Mouse (Mus musculus) kidney, postnatal 25 days (tissue): ENCODE data around the gene Cd79b.
"Not testable (repeated sequence)": the region's sequence is repeated elsewhere in the genome, so short reads cannot be mapped to it uniquely, and the experiment has no call there.

ENCODE experiments used
- DNase-seq, 2 experiments: peaks; one replicate each; pipeline ENCODE4 v3.0.0; 2021; ENCODE audit warnings: mixed read lengths in 2 of 2

Cd79b gene

DNA sequence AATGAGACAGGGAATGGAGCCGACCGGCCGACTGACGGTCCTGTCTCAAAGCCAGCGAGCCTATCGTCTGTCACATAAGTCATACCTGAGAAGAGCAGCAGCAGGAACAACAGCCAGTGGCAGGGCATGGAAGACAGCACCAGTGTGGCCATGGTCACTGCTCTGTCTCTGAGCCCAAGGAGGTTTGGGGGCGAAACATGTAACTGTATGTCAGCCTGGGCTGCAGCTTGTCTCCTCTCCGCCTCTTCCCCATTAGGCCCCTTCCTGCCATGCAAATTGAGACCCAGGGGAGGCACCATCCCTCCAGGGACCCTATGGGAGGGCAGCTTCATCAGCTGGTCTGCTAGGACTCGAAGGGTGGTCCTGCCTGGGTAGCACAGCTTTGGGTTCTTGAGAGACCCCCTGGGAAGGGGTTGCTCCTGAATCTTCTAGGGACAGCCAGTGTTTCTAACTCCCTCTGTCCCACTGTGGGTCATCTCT is at the start of gene Cd79b:
Gene Cd79b (minus strand): TSS at position 430 of the 480 bp plus-strand sequence.
- no peak for DNase-seq

DNA sequence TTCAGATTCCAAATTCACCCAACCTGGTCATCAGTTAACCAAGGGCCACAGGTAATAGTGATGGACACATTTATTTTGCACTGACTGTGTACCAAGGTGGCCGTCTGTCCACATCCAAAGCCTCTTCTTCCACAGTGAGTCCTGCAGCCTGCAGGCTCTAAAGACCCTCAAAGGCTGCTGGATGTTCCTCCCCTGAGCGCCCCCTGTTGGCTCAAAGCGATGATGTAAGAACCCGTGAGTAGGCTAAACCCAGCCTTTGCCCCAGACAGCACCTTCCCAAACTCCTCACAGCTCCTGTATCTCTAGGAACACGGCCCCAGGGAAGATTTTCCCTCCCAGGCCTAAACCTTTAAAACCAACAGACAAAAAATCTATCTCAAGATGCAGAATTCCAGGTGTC is 44.8 kb upstream of the Cd79b start:
- DNase-seq, result peak in 1 of 2 experiments; percentile 22

DNA sequence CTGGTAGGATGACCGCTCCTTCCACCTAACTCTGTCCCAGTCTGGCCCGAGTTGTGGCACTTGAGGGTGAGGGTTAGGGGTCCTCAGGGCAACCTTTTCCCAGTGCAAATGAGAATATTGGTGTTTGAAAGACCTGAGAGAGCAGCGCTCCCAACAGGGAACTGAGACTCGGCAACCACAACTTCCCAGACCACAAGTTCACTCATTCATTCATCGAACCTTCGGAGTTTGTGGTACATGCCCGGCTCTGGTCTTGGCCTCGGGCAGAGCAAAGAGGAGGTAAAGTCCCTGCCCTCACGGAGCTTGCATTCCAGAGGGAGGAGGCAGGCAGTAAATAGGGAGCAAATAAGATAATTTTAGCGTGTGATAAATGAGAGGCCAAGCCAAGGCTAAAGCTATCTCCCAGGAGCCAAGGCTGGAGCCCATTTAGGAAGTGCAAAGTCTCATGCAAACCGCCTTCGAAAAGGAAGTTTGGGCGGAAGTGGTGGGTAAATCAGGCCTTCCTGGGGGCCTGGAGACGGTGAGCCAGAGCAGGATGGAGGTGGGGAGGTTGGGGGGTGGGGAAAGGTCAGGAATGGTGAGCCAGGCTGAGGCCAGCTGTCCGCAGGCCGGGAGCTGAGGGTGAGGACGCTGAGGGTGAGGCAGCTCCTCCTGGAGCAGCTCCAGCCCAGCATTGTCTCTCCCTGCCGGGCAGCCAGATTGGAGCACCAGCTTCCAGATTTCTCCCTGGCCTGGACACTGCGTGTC is 41.0 kb upstream of the Cd79b start:
- DNase-seq, result peak; percentile 6 to 55

DNA sequence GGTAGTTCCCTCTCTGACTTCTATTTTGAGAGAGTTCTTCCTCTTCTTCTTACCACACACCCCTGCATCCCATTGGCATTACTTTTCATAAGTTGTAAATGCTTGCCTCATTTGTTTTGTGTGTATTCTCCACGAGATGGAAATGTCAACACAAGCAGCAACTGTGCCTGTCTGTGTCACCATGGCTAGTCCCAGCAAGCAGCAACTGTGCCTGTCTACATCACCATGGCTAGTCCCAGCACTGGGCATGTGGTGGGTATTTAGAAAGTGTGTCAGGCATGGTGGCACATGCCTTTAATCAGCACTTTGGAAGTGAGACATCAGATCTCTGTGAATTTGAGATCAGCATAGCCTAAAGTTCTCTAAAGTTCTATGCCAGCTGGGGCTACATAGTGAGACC is 39.6 kb upstream of the Cd79b start:
- no peak for DNase-seq

DNA sequence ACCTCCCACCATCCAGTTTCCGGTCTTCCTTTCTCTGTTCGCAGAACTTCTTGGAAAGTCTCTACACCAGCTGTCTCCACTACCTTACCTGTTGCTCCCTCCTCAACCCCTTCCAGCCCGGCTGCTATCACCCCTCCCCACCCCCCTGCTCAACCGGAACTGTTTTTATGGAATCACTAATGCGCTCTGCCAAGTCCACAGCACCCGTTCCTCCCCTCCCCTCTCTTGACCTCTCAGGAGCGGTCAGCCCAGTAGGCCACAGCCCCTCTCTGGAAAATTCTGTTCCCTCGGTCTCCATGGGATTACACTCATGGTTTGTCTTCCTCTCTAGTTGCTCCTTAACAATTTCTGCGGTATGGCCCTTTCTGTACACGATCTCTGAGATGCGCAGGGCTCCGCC is 38.6 kb upstream of the Cd79b start, which contains the start of gene Scn4a:
Gene Scn4a (minus strand): TSS at position 101 of the 400 bp plus-strand sequence.
- no peak for DNase-seq

DNA sequence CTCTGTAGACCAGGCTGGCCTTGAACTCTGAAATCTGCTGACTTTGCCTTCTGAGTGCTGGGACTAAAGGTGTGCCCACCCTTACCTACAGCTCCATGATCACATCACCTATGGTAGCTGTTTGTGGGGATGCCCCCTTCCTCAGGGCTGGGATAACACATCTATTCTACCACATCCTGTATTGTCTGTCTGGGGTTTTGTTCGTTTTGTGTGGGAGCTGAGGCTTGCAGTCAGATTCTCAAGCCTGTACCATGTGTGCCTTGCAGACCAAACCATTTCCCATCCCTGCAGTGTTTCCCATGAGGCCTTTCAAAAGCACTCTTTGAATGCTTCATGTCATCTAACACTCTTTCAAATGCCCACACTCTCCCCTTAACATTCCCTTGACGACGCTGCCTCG is 37.4 kb upstream of the Cd79b start:
- DNase-seq, result no peak

DNA sequence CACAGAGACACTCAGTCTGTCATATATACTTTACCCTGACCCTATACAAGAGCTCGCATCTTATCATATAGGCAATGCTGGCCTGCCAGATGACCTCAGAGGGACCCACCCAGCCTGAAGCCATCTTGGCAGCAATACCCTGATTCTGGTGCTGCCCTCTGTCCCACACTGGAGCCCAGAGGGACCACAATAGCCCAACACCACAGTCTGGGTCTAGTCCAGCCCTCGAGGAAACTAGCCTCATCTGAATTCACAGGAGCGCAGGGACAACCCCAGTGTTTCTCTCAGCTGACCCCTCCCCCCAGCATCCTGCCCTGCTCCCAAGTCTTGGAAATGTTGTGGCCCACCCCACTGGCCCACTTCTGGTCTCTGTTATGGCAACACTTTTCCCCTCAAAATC is 36.7 kb upstream of the Cd79b start:
- DNase-seq, result no peak

DNA sequence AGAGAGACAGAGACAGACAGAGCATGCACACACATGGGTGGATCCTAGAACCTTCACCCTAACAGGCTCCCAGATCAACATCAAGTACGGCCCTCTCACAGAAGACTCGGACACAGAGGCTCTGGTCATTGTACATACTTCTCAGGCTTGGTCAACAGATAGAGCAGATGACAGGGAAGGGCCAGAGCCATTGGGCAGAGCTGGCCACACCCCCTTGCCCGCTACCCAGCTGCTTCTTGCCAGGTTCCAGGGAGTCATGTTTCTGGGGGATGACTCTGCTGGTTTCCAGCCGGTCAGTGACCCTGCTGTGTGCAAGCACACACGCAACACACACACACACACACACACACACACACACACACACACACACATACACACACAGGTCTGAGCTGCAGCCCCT is 36.3 kb upstream of the Cd79b start:
- DNase-seq, result no peak

DNA sequence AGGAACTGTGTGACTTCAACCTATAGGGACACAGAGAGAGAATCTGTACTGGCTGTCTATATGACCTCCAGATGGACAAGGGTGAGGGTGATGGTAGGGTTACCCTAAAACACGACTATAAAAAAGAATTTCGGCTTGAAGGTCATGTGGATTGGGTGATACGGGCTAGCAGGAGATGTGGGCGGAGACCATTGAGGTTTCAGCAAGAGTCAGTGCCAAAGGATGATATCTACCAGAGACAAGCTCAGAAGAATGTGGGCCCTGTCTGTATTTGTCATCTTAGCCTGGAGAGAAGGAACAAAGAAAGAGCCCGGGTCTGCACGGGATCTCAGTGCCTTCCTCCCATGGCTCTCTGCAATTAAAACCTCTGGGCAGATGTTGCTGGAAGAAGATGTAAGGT is 35.2 kb upstream of the Cd79b start:
- no peak for DNase-seq

DNA sequence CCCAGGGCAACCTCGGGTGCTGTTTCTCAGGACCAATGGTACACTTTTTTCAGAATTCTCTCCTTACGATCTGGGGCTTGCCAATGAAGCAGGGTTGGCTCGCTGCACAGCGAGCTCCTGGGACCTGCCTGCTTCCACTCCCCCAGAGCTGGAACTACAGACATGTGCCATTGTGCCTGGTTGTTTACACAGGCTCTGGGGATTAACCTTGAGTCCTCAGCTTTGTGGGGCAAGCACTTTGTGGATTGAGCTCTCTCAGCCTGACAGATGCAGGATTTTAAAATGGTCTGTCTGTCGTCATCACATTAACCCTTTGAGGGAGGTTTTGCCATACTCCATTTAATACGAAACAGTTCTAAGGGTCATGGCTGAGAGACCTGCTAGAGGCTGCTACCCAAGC is 30.3 kb upstream of the Cd79b start:
- no peak for DNase-seq

DNA sequence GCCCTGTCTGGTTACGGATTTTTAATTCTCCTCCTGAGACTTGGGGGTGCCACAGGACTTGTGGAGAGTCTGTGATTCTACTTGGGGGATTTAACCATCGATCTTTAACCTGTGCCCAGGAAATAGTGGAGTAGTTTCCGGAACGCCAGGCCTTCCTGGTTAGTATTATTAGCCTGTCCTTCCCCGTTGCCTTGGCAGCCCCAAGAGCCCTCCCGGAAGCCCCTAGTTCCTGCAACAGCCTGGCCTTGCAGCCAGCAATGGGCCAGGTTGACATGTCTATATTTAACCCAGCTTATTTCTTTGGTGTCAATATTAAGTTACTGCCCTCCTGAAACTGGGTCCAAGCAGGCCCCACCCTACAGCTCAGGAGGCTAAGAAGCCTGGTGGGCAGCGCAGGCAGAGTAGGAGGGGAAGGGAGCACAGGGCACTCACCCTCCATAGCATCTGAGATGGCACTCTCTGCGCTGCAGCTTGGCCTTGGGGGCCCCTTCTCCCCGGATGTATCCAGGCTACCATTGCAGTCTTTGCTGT is 26.5 kb upstream of the Cd79b start:
- DNase-seq, result peak; percentile 16 to 66

DNA sequence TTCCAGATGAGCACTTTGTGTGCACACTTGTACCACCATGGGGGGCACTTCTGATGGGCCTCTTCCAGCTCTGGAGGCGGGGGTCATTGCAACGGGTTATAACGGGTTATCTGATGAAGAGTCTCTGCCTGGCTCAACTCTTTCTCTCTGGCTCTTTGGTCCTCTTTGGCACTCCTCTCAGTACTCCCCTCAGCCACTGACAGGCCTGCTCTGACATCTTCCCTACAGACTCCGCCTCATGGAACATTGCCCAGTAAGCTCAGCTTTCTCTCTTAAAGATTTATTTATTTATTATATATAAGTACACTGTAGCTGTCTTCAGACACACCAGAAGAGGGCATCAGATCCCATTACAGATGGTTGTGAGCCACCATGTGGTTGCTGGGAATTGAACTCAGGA is 24.8 kb upstream of the Cd79b start:
- not testable (repeated sequence) for DNase-seq

DNA sequence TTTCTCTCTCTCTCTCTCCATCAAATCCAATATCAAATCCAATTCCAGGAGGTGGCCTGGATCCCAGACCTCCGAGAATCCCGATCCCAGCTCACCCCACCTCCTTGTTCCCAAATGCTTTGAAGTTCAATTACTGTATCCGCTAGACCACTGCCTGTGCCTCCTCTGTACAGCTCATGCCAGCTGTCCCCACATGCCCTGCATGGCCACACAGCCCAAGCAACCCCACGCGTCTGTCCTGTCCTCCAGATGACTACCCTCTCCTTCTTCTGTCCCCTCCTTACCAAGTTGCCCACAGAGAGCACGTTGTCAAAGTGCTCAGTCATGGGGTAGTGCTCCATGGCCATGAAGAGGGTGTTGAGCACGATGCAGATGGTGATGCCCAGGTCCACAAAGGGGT is 24.3 kb upstream of the Cd79b start:
- no peak for DNase-seq

DNA sequence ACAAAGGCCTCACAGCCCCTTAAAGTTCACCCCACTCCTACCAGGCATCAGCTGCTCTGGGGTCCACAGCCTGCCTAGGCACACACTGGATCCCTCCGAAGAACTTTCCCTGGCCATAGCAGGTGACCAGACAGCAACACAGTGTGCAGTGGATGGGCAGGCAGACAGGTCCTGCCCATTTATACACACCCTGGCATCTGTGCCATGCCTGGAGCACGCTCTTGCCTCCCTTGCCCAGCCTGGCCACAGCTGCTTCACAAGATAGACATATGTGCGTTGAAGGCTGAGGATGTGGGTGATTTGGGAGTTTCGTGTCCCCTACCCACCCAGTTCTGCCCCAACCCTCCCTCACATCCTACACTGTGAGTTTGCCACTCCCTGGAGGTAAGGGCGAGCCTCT is 23.5 kb upstream of the Cd79b start:
- DNase-seq, result no peak

DNA sequence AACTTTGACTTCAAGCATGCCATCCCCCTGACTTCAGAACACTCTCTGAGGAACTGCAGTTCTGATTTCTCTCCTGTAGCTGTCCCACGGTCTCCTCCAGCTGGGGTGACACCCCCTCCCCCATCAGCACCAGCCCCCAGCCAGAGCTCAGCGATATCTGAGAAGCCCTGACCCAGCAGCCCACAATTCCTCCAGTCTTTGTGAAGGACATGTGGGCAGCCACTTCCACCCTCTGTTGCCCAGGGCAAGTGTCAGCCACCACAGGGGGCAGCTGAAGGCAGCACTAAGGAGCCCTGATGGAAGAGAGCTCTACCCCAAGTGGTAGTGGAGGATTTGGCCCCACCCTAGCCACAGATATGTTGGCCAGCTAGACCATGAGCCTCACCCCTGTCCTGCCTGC is 19.5 kb upstream of the Cd79b start:
- no peak for DNase-seq

DNA sequence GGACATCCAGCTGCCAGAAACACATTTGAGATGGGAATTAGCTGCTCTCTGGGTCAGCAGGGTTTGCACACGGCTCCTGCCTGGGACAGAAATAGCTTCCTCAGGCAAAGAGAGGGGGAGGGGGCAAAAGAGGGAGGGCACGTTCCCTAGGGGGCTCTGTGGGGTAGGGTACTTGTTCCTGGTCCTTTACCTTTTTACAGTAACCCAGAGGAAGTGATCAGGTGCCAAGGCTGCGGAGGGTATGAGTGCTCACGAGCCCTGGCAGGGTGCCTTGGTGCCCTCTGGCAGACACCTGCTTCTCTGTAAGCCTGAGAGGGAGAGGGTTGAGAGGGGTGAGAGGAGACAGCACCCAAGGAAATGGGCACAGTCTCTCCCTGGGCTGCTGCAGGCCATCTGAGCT is 17.9 kb upstream of the Cd79b start:
- DNase-seq, result no peak

DNA sequence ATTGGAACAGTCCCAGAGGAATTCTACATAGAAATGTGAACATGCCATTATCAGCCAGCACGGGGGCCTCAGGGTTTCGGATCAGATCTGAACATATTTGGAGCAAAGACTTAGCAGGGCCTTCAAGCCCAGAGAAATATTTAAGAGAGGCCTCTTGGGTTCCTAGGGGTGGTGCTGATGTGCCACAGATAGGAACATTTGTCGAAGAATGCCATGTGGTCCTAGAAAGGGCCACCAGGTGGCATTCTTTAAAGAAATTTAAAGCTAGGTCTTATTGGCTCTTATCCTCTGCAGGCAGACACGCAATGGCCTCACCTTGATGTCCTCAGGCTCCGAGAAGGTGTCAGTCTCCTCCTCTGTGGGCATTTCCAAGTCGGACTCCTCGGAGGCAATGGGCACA is 15.1 kb upstream of the Cd79b start:
- DNase-seq, result peak in 1 of 2 experiments; percentile 54

DNA sequence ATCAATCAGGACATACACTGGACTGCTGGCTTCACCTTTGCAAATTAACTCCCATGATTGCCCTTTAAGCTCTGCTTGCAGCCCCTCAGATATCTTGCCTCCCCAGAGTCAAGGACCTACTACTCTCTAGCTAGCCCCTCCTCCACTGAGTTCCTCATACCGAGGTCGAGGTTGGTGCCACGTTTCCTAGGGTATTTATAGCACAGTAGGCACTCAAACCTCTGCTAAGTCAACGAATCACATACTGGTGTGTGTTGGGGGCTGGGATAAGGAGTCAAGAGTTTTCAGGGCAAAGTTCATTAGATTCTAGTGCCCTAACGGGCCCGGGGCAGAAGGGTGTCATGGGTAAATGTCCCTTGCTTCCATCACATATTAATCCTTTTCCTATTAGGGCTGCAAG is 14.6 kb upstream of the Cd79b start:
- DNase-seq, result no peak

DNA sequence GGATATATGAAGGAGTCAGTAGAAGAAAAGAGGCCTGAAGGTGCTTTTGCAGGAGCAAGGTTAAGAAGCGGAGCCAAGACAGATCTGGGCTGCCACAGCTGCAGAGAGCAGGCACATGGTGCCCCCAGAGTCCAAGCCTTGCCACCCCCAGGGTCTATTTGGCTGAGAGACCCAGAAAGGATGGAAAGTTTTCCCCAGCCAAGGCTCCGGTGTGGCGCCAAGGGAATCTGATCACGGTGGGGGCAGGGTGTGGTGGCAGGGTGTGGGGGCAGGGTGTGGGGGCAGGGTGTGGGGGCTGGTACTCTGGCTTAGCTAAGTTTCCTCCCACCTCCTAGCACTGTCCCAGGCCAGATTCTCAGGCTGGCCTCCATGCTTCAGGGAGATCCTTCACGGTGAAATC is 14.0 kb upstream of the Cd79b start:
- DNase-seq, result no peak

DNA sequence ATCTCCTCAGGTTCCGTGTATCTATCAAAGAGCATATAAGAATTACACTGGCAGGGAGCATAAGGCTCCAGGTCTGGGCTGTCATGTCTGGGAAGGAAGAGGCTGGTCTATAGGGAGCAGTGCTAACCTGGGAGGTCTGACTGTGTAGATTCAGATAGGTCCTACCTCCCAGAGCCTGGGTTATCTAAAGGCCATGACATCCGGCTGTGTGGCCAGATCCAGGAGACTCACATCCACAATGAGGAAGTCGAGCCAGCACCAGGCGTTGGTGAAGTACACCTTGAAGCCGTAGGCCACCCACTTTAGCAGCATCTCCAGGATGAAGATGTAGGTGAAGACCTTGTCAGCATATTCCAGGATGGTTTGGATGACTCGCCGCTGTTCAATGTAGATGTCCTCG is 11.9 kb upstream of the Cd79b start:
- no peak for DNase-seq

DNA sequence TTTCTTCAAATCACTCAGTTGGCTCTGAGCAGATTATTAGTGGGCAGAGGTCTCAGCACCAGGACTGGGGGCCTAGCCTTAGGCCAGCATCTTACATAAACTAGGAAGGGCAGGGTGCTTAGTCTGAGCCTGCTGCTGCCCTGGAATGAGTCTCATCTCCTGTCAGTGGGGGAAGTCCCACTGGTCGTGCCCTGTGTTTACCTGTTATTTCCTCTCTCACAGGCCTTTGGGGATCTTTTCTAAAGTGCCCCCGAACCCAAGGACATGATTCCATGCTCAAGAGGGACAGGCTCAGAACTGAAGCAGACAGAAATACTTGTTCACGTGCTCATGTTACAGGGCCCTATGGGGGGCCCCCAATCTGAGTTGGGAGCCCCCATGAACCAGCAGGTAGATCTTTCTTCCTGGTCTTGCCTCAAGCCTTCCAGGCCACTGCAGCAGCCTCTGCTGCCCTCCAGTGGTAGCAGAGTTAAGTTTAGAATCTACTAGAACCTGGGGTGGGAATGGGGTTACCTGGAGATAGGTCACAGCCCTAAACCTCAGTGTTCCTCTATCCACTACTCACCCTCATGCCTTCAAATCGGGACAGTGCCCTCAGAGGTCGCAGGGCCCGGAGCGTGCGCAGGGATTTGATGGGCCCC is 11.1 kb upstream of the Cd79b start:
- DNase-seq, result peak; percentile 79 to 88

DNA sequence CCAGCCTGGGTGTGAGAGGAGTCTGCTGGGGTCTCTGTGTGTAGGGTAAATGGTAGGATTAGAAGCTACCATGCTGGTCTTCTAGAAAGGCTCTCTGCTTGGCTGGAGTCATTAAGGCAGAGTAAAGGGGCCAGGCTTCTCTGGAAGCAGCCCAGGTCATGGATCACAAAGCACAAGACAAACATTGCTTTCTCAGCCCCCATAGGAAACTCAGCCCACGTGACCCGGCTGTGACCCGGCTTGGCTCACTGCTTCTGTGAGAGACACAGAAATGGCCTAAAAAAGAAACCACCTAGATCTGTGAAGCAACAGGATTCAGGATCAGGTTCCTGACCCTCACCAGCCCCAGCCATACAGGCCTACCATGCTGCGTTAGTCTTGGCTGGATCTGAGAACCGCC is 10.3 kb upstream of the Cd79b start:
- peak; percentile 75 to 88 for DNase-seq

DNA sequence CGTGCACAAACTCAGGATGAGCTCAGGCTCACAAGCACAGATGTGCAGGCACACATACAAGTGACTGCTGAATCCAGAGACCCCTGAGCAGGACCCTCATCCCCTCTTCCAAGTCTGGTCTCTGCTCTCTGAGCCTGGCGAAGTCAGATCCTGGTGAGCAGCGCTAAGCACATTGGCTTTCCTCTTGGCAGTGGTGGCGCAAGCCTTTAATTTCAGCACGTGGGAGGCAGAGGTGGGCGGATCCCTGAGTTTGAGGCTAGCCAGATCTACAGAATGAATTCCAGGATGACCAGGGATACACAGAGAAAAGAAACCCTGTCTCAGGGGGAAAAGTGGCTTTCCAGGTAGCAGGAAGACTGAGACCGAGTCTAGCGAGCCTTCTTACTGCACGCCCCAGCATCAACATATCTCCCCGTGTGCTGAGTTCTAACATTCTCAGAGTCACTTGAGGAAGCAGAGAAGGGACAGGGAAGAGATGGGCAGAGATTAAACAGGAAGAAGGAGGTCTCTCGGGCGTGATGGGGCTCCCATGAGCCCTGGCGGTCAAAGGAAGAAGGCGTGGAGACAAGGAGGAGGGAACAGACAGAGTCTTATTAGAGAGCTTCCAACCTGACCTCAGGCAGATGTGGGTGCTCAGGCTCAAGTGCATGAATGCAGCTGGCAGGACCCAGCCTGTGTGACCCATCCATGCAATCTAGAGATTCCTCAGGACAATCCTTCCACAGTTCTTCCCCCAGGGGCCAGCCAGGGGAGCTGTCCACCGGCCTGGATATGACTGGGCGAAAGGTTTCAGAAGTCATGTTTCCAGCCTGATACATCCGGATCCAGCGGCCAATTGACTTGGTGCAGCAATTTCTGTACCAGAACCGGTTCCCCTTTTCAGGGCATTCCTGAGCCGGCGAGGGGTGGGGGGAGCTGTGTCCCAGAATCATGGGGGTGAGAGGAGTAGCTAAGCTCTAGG is 4.1 kb upstream of the Cd79b start:
- DNase-seq, result peak in 1 of 2 experiments; percentile 47
